Mouse (Mus musculus) right cerebral cortex, postnatal 4 days (tissue): ENCODE measurements at regions not wholly inside any gene's neighbourhood (a gene's known extent, or its start where the extent isn't known, plus 50 kb on each side); places are given as distances from the start of the nearest gene placed in this dataset.

Experiments used
- DNase-seq: peaks from one replicate; pipeline ENCODE4 v3.0.0-alpha.2; 2022

- no peak for DNase-seq
Measured at GRCm38 (mm10) chr14:33797551-33798303, 125.7 kb upstream of the Gdf10 start.

GRCm38 (mm10) chr14:33804321-33804720 is 119.1 kb upstream of the Gdf10 start:
- no peak for DNase-seq

DNA sequence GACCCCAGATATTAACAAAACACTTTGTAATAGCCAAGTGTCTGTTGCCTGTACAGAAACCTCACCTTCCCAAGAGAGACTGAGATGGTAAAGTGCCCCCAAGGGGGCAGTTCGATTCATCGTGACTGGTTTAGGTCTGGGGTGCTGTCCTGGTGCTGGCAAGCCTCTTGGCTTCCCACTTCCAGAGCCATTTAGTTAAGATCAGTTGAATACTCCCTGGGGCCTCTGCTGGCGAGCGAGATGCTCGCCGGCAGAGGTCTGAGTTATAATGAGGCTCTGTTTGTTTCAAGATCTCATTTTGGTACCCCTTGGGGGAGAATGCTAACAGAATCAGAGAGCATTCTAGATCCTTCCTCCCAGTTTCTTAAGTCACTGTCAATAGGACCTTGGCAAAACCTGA is 118.7 kb upstream of the Gdf10 start:
- DNase-seq, result no peak

DNA sequence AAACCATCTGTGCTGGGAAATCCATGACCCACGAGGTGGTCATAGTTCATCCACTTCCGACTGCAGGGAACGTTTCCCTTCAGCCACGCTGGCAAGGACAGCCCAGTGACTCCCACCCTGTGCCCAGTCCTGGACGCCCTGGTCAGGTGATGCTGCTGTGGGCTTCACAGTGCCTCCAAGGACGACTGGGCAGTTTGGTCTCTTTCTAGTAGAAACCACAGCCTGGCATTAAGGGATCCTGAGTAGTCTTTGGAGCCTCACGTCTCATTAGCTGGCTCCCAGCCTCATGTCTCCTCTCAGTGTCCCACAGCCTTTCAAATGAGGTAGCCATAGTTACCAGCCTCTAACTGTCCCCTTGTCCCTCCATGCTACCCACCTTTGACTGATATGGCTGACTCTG is 116.2 kb upstream of the Gdf10 start:
- DNase-seq, result no peak

- no peak for DNase-seq
Measured at GRCm38 (mm10) chr14:33808593-33809265, 114.7 kb upstream of the Gdf10 start.

DNA sequence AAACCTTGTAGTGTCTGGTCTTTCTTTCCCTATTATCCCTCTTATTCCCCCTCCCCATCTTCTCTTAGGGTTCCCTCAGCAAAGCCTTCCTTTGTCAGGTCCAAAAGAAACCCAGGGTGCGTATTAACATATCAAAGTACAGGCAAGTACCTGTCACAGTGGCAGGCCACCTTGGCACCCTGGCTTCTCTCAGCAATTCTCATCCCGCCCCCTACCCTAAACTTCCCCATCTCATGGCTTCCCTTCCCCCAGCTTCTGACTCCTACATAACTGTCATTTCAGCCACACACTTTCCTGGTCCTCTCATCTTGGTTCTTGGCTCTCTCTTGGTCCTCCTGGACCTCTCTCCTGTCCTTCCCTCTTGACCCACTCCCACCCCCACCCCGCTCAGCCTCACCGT is 112.8 kb upstream of the Gdf10 start:
- DNase-seq, result no peak

DNA sequence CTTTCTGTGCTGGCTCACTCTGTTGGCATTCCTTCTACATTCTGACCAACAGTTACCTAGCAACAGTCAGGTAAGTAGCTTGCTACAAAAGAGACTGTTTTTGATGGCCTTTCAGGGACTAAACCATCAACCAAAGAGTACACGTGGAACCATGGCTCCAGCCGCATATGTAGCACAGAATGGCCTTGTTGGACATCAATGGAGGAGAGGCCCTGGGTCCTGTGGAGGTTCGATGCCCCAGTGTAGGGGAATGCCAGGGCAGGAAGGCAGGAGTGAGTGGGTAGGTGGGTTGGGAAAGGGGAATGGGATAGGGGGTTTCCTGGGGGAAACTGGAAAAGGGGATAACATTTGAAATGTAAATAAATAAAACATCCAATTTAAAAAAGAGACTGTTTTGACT is 112.1 kb upstream of the Gdf10 start:
- DNase-seq, result no peak

DNA sequence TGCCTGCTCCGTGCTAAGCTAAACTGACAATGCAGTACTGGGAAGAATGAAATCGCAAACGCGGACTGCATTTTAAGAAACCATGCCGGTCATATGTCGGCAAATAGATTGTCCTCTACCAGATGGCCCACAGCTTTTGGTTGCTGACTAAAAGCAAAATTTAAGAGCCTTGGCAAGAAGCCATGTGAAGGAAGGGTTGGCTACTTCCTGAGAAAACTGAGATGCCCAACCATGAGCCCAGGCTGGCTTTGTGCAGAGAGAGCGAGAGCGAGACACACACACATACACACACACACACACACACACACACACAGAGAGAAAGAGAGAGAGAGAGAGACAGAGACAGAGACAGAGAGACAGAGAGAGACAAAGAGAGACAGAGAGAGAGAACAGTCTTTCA is 111.1 kb upstream of the Gdf10 start:
- DNase-seq, result no peak

- DNase-seq, result no peak
Measured at GRCm38 (mm10) chr14:33812772-33813171, 110.6 kb upstream of the Gdf10 start.

- no peak for DNase-seq
Measured at GRCm38 (mm10) chr14:33813274-33813673, 110.1 kb upstream of the Gdf10 start.

- no peak for DNase-seq
Measured at GRCm38 (mm10) chr14:33814107-33814506, 109.3 kb upstream of the Gdf10 start.

GRCm38 (mm10) chr14:33814599-33814998 is 108.8 kb upstream of the Gdf10 start:
- no peak for DNase-seq

- no peak for DNase-seq
Measured at GRCm38 (mm10) chr14:33820541-33821260, 102.7 kb upstream of the Gdf10 start.

GRCm38 (mm10) chr14:33821436-33821835 is 102.0 kb upstream of the Gdf10 start:
- no peak for DNase-seq

DNA sequence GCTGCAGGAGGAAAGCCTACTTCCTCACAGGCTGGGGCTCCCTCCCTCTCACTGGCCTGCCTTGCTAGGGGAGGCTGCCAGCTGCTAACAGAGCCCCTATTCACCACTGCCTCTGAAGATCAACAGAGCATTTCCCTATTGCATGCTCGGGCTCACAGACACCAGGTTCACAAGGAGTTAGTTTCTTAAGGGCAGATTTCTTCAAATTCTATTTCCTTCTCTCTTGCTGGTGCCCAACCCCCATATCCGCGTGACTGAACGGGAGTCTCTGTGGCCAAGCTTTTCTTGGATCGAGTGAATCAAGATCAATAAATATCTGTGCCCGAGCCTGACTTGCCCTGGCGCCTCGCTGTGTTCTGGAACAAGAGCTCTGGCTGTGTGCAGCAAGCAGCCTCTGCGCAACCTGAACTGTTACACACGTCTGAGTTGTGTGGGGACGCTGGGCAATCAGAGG is 98.9 kb upstream of the Gdf10 start:
- peak; percentile 29 for DNase-seq

GRCm38 (mm10) chr14:33826003-33826644 is 97.3 kb upstream of the Gdf10 start:
- no peak for DNase-seq

GRCm38 (mm10) chr14:33832650-33833319 is 90.6 kb upstream of the Gdf10 start:
- no peak for DNase-seq

GRCm38 (mm10) chr14:33836341-33836740 is 87.0 kb upstream of the Gdf10 start:
- no peak for DNase-seq

DNA sequence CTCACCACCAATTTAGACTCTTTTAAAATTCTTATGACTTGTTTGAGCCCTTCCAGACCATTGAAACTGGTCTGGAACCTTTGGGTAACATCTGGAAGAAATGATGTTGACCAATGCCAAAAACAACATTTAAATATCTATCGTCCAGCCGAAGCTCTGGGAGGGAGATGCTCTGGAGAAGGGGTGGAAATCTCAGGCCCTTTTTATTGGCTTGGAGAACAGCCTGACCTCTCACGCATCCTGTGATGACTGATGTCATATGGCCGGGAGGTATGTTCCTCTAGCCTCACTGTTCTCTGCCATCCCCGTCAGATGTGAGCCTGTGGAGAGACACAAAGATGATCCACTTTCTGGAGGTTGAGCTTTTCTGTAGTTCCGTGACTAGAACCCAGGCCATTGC is 81.6 kb upstream of the Gdf10 start:
- no peak for DNase-seq

DNA sequence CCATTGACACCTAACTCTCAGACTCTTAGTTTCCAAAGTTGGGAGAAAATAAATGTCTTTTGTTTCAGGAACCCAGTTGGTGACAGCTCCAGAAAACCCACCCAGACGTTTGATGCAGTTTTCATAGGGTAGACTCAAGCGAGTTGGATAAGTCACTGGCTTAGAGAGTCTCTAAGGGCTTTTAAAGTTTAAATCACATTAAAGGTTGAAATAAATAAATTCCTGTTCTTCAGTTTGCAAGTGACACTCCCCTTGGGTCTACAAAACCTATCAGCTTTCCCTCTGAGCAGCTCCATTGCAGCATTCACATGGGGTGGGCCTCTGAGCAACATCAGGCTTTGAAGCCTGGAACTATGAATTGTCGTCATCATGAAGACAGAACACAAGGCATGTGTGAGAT is 69.9 kb upstream of the Gdf10 start:
- DNase-seq, result no peak

DNA sequence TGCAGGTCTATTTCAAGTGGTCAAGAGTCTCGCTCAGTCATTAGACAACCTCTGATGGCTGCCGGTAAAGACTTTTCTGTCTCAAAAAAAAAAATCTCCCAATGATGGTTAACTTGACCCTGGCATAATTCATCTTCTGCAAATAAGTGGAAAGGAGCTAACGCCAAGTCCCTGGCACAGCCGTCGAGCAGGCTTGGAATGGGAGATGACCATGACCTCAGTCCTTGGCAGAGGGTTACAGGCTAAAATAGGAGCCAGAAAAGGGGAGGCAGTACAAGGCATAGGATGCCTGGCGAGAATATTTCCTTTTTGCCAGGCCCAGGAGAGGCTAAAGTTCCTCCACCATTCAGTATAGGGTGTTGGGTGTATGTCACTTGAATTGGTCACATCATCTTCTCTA is 69.2 kb upstream of the Gdf10 start:
- no peak for DNase-seq

DNA sequence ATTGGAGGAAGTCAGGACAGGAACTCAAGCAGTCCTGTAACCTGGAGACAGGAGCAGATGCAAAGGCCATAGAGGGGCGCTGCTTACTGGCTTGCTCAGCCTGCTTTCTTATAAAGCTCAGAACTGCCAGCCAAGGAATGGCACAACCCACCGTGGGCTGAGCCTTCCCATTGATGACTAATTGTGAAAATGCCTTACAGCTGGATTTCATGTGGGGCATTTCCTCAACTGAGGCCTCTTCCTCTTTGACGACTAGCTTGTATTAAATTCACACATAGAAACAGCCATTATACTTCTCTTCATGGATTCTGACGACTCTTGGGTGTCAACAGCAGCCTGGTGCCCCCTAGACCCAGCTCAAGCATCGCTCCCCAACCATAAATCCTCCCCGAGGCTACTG is 66.4 kb upstream of the Gdf10 start:
- DNase-seq, result no peak

- no peak for DNase-seq
Measured at GRCm38 (mm10) chr14:33864796-33865195, 58.6 kb upstream of the Gdf10 start.
